Mouse (Mus musculus): ENCODE measurements at regions not wholly inside any gene's neighbourhood (a gene's known extent, or its start where the extent isn't known, plus 50 kb on each side); places are given as distances from the start of the nearest gene placed in this dataset.
A peak's percentile ranks its signal among the peaks of the same experiment; 100 is the strongest.

DNA sequence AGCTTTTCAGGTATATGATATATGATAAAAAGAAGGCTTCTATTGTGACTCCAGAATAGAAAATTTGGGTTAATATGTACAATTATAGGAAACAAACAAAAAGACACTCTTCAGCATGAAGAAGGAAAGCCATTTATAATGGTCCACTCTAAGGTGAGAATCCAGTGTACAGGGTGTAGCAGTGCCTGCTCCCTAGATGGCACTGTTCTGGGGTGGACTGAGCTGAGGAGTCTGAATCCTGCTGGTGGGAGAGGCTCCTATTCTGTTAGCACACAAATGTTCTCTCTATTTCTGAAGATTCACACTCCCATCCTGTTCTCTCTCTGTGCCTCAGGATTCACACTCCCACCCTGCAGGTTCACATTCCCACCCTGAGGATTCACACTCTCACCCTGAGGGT, 81.5 kb downstream of the Aldh8a1 start:
- H3K4me3 ChIP-seq (ENCODE audit: insufficient read depth, low read length): no peak overlapping the region
- peaks cover 8% of the 10 kb centered on the region for H3K4me1 ChIP-seq (ENCODE audit: control insufficient read depth, insufficient read depth, low read length)
- peak; percentile 31; the same call in 1 of the 2 replicates for TF ChIP-seq CTCF (IDR thresholded peaks at IDR 0.05; ENCODE audit: extremely low read depth, insufficient read depth, low read length)
- no peak for TF ChIP-seq POLR2A (IDR thresholded peaks at IDR 0.05; ENCODE audit: extremely low read depth, insufficient read depth, low read length)
- H3K27ac ChIP-seq (ENCODE audit: insufficient read depth, low read length): no peak overlapping the region

DNA sequence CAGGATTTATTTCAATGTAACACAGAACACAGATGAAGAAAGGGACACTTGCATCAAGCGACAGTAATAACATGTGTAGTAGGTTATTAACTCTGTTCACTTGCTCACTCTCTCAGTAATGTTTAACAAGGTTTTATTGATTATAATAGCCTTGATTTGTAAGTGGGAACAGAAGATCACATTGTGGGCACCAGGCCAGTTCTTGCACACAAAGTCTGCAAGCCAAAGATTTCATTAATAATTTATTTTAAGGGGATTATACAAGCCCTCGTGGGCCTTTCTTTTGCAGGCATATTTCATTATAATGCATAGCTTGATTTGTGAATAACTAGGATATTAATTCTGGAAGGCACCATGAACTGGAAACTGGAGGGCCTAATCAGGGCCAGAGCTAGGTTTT, 83.0 kb downstream of the Aldh8a1 start:
- Histone ChIP-seq H3K4me1 (ENCODE audit: control insufficient read depth, insufficient read depth, low read length) (peaks cover 7% of the 10 kb centered on the region), H3K27ac (ENCODE audit: insufficient read depth, low read length) (no peak overlapping the region)
- TF ChIP-seq CTCF (IDR thresholded peaks at IDR 0.05; ENCODE audit: extremely low read depth, insufficient read depth, low read length) (no peak), POLR2A (IDR thresholded peaks at IDR 0.05; ENCODE audit: extremely low read depth, insufficient read depth, low read length) (no peak)

DNA sequence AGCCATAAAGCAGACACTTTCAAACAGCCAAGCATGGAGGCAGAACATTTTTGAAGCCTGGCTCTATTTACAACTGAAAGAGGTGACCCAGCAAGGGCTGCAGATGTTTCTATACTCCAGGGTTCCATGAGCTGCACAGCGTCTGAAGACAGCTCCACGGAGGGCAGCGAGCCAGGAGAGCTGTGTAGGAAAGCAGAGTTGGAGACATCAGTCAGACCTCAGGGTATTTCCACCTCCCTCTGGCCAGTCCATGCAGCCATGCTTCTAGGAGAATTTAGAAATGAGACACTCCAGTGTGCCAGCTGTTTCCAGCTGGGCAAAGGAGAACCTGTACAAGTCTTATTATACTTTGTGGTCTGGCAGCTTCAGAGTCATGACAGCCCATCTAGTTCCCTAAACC, 85.8 kb downstream of the Aldh8a1 start:
- H3K4me3 ChIP-seq (ENCODE audit: insufficient read depth, low read length): no peak overlapping the region
- TF ChIP-seq POLR2A (IDR thresholded peaks at IDR 0.05; ENCODE audit: extremely low read depth, insufficient read depth, low read length): no peak
- TF ChIP-seq CTCF (IDR thresholded peaks at IDR 0.05; ENCODE audit: extremely low read depth, insufficient read depth, low read length): no peak
- no peak overlapping the region for H3K27ac ChIP-seq (ENCODE audit: insufficient read depth, low read length)
- 0 out of 2 replicates have a peak, but pooled peaks cover 2% of the 10 kb centered on the region for H3K4me1 ChIP-seq (ENCODE audit: control insufficient read depth, insufficient read depth, low read length)

More for the DNA sequence above, 83.0 kb downstream of the Aldh8a1 start:
- no peak overlapping the region for H3K4me3 ChIP-seq (ENCODE audit: insufficient read depth, low read length)

DNA sequence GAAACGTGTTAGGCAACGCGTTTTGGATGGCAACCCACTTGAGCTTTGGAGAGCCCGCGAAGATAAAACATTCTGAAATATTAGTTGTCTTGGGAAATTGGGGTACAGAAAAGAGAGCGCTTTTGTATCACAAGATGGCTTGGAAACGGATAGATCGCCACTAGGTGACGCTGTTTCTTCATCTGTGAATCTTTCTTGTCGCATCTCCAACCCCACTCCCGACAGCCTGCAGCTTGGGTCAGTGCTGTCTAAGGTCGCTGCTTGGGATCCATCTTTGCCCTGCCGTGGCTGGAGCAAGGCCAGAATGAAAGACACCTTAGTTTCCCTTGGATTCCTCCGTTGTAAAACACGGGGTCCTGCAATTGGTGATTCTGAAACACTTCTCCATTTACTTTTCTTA, 88.3 kb downstream of the Aldh8a1 start:
- peaks cover 6% of the 10 kb centered on the region; the same call in 1 of the 2 replicates for H3K4me1 ChIP-seq (ENCODE audit: control insufficient read depth, insufficient read depth, low read length)
- H3K27ac ChIP-seq (ENCODE audit: insufficient read depth, low read length): no peak overlapping the region
- H3K4me3 ChIP-seq (ENCODE audit: insufficient read depth, low read length): peak overlapping the region; percentile 11; the same call in 1 of the 2 replicates
- TF ChIP-seq POLR2A (IDR thresholded peaks at IDR 0.05; ENCODE audit: extremely low read depth, insufficient read depth, low read length): no peak
- peak; percentile 91 for TF ChIP-seq CTCF (IDR thresholded peaks at IDR 0.05; ENCODE audit: extremely low read depth, insufficient read depth, low read length)

DNA sequence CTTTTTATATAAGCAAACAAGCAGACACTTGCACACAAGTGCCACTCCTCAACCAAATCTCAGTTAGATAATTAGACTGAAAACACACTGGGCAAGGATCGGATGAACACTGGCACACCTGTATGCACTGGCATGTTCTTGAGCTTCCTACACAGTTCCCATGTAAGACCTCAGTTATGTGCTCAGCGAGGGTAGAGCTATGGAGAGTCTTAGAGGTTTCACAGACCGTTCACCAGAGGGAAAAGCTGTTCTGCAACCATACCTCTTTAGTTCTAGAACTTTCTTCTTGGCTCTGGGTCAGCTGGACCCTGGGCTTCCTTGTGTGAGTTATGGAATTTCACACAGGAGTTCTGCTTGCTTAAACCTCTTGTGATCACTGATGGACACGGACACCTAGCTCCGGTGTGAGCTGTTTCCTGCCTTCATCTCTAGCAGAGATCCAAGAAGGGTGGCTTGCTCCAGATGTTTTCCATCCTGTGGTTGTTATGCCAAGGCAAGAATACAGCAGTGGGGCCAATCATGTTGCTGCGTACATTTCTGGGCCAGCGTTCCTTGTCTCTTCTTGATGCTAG, 88.8 kb downstream of the Aldh8a1 start:
- no peak overlapping the region for H3K27ac ChIP-seq (ENCODE audit: insufficient read depth, low read length)
- TF ChIP-seq CTCF (IDR thresholded peaks at IDR 0.05; ENCODE audit: extremely low read depth, insufficient read depth, low read length) (no peak), POLR2A (IDR thresholded peaks at IDR 0.05; ENCODE audit: extremely low read depth, insufficient read depth, low read length) (no peak)
- H3K4me1 ChIP-seq (ENCODE audit: control insufficient read depth, insufficient read depth, low read length): peaks cover 6% of the 10 kb centered on the region; the same call in 1 of the 2 replicates
- no peak overlapping the region for H3K4me3 ChIP-seq (ENCODE audit: insufficient read depth, low read length)

DNA sequence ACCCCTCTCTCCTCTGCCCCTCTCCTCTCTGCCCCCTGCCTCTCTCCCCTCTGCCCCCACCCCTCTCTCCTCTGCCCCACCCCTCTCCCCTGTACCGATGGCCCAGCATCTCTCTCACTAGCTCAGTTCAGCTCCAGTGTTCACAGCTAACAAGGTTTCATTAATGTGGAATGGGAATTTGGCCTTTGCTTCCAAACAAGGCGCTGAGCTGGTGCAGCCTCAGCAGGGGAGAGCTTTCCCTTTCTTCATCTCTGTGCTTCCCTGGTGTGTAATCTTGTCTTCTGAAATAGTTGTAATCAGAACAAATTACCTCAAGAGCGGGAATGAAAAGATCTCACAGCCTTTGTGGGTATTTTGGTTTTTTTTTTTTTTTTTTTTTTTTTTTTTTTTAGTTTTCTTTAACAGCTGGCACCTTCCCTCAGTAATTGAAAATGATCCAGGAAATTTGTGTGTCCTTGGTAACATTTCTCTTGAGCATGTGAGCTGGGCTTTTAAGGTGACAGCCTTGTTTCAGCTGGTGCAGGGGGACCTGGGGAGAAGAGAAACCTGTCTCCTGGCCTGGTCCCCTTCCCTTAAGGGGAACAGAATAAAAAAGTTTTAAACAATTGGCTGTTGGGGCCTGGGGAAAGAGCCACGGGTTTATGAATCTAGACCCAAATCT, 90.5 kb downstream of the Aldh8a1 start:
- Histone ChIP-seq H3K27ac (ENCODE audit: insufficient read depth, low read length) (no peak overlapping the region), H3K4me1 (ENCODE audit: control insufficient read depth, insufficient read depth, low read length) (peaks cover 6% of the 10 kb centered on the region; the same call in 1 of the 2 replicates), H3K4me3 (ENCODE audit: insufficient read depth, low read length) (no peak overlapping the region)
- TF ChIP-seq POLR2A (IDR thresholded peaks at IDR 0.05; ENCODE audit: extremely low read depth, insufficient read depth, low read length) (no peak), CTCF (IDR thresholded peaks at IDR 0.05; ENCODE audit: extremely low read depth, insufficient read depth, low read length) (no peak)

DNA sequence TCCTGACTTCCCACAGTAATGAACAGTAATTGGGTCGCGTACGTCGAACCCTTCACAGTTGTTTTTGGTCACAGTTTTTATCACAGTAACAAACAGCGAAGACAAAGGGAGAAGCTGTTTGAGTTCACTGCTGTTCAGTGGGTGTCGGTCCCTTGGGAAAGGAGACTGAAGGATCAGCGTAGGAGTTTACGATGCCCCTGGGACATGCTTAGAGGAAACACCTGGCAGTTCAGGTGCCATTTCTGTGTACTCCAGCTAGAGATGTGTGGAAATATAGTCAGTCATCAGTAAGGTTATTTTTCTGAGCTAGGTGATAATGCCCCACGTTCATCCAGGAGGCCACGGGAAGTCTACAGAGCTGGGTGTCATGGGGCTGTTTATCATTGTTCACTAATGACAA, 91.3 kb downstream of the Aldh8a1 start:
- no peak overlapping the region for H3K27ac ChIP-seq (ENCODE audit: insufficient read depth, low read length)
- H3K4me1 ChIP-seq (ENCODE audit: control insufficient read depth, insufficient read depth, low read length): peaks cover 6% of the 10 kb centered on the region; the same call in 1 of the 2 replicates
- no peak overlapping the region for H3K4me3 ChIP-seq (ENCODE audit: insufficient read depth, low read length)
- TF ChIP-seq POLR2A (IDR thresholded peaks at IDR 0.05; ENCODE audit: extremely low read depth, insufficient read depth, low read length): no peak
- no peak for TF ChIP-seq CTCF (IDR thresholded peaks at IDR 0.05; ENCODE audit: extremely low read depth, insufficient read depth, low read length)

DNA sequence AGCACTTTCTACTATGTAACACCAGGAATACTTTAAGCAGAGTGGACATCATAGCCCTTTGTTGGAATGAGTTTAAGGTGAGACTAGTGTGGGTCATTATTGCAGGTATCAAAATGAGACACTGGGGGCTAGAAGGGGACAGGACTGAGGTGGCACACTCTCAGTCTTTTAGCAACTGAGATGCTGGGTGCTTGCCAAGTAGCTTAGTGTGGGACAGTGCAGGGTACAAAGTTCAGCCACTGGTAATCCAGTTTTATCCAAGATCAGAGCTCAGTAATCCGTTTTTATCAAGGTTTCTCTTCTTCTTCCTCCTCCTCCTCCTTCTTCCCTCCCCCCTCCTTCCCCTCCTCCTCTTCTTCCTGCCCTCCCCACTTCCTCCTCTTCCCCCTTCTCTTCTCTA, 92.9 kb downstream of the Aldh8a1 start:
- Histone ChIP-seq H3K27ac (ENCODE audit: insufficient read depth, low read length) (no peak overlapping the region), H3K4me3 (ENCODE audit: insufficient read depth, low read length) (no peak overlapping the region), H3K4me1 (ENCODE audit: control insufficient read depth, insufficient read depth, low read length) (peaks cover 6% of the 10 kb centered on the region; the same call in 1 of the 2 replicates)
- TF ChIP-seq CTCF (IDR thresholded peaks at IDR 0.05; ENCODE audit: extremely low read depth, insufficient read depth, low read length): no peak
- no peak for TF ChIP-seq POLR2A (IDR thresholded peaks at IDR 0.05; ENCODE audit: extremely low read depth, insufficient read depth, low read length)

DNA sequence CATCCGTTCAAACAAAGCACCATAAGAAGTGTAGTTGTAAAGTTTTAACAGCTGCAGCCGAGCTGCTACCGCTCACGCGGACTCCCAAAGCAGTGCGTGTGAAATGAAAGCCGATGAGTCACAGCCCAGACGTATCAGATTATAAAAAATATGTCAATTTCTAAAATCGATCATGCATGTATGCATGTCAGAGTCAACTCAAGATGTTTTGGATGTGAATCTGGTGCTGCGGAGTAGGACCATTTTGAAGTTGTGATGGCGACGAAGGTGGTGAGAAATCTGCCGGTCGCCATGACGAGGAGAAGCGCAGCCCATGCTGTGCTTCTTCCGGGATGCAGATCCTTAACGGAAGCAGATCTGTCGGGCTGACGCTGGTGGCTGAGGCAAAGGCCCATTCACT, 93.5 kb downstream of the Aldh8a1 start:
- no peak for TF ChIP-seq POLR2A (IDR thresholded peaks at IDR 0.05; ENCODE audit: extremely low read depth, insufficient read depth, low read length)
- no peak for TF ChIP-seq CTCF (IDR thresholded peaks at IDR 0.05; ENCODE audit: extremely low read depth, insufficient read depth, low read length)
- Histone ChIP-seq H3K27ac (ENCODE audit: insufficient read depth, low read length) (no peak overlapping the region), H3K4me3 (ENCODE audit: insufficient read depth, low read length) (peak overlapping the region; percentile 15), H3K4me1 (ENCODE audit: control insufficient read depth, insufficient read depth, low read length) (peaks cover 6% of the 10 kb centered on the region; the same call in 1 of the 2 replicates)

DNA sequence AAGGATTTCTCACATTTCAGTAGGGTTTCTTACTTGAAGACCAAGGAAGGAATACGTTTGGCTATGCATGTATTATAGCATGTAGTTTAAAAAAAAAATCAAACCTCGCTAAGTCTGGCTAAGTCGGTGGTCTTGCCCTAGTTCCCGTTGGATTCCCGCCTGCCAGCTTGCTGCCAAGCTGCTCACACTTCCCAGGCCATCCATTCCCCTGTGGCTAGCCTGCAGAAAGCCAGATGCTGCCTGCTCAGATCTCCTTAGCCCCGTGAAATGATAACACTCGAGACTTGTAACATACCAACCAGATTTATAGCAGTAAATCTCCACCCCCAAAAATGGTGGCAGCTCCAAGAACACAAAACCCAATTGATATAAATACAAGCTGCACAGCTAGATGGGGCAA, 97.2 kb downstream of the Aldh8a1 start:
- H3K4me1 ChIP-seq (ENCODE audit: control insufficient read depth, insufficient read depth, low read length): peaks cover 4% of the 10 kb centered on the region; the same call in 1 of the 2 replicates
- H3K4me3 ChIP-seq (ENCODE audit: insufficient read depth, low read length): no peak overlapping the region
- no peak for TF ChIP-seq CTCF (IDR thresholded peaks at IDR 0.05; ENCODE audit: extremely low read depth, insufficient read depth, low read length)
- no peak for TF ChIP-seq POLR2A (IDR thresholded peaks at IDR 0.05; ENCODE audit: extremely low read depth, insufficient read depth, low read length)
- no peak overlapping the region for H3K27ac ChIP-seq (ENCODE audit: insufficient read depth, low read length)
